Mouse (Mus musculus) CH12F3 (cell line): ENCODE measurements around the gene Foxp1.

Experiments
- in situ Hi-C: fragments of 300-500 bp; cut with MboI; formaldehyde crosslinking; loops from 2 replicates; pipeline ENCODE4 v1.14.3; 2020; ENCODE audit warnings: low sequenced_read_pairs

Foxp1 gene

DNA sequence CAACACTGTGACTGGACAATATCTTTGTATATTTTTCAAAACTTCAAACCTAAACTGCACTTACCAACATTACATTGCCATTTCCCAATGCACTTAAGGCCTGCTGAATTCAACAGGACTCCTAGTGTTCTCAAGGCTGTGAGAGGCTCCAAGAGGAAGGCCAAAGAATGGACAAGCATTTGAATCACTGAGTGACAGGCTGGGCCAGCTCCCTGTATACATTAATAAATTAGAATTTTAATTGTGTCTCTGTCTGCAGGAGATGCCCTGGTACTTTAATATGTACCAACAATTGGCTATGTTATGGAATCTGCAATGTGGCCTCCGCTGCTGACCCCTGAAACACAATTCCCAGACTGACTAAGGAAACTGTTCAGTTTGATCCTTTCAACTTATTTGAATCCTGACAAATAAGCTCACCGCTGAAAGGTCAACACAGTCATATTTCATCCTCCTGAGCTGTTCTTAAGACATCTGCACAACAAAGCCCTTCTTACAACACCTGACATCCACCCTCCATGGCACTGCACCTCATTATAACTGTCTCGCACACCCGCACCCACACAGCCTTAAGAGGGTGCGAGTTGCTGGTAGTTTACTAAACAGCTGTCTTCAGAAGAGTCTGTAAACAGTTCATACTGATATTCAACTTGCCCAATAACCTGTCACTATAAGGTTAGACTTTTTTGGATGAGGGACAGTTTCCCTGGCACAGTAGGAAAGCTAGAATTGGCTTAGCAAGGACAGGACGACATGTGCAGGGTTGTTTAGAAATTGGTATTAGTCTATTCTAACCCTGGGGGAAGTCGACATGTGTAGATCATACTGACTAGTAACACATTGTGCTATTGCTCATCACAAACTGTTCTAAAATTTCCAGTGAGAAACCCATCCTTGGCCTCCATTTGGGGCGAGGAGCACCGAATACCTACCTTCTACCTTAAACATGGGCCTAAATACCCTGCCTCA, 448.9 kb downstream of the Foxp1 start:
- in situ Hi-C loops = no loop called here

GRCm38 (mm10) chr6:99070710-99071109, 451.8 kb downstream of the Foxp1 start:
- in situ Hi-C loops = no loop called here

DNA sequence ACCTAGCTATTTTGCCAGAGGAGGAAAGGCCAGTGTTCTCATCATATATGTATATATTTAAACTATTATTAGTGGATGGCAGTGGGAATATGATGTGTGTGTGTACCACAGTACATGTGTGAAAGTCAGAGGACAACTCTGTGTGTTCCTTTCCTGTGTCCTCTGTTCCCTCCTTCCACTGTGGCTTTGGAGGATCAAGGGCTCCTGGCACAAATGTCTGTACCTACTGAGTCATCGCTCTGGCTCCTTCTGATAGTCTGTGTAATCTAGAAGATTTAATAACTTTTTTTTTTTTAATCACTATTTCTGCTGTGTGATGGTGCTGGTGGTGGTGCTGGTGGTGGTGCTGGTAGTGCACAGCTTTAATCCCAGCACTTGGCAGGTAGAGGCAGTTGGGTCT, 452.8 kb downstream of the Foxp1 start:
- in situ Hi-C loops = no loop called here

- in situ Hi-C loops = no loop called here
These were observed 456.8 kb downstream of the Foxp1 start for GRCm38 (mm10) chr6:99065569-99066353.

- in situ Hi-C loops = no loop called here
These were observed 458.5 kb downstream of the Foxp1 start for GRCm38 (mm10) chr6:99063982-99064484.

- in situ Hi-C loops = no loop called here
These were observed 459.6 kb downstream of the Foxp1 start for GRCm38 (mm10) chr6:99062931-99063330.

DNA sequence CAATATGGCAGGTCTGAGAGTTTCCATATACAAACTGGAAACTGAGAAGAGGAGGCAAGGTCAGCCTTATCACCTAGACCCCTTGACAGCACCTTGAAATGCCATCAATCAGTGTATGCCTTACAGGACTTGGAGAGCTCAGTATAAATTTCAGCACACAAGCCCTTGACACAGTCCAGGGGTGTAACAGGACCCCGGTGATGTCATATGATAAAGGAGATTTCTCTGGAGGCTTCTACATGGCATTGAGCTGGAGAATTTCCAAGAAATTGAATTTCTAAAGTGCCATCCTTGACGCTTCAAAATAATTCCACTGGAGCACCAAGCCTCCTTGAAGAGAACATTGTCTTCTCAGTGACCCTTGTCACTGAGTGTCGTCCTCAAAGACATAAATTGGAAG, 463.8 kb downstream of the Foxp1 start:
- in situ Hi-C loops = no loop called here

GRCm38 (mm10) chr6:99057113-99057553, 465.4 kb downstream of the Foxp1 start:
- in situ Hi-C loops = no loop called here

- in situ Hi-C loops = no loop called here
These were observed 466.1 kb downstream of the Foxp1 start for GRCm38 (mm10) chr6:99056379-99056778.

DNA sequence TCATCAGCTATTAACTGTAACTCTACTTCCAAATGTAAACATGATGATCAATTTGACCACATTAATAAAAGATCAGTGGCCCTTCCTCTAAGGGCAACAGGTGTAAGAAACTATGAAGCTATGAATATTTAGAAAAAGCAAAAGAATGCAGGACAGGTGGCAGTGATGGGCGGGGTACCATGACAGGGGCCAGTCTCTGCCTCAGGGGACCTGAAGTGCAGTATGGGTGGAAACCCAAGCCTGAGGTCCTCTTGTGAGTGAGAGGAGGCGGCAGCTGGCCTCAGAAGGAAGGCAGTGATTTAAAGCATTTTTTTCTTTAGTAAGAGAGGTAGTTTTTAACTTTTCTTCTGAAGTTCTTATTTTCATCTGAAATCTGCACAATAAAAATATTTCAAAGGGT, 468.5 kb downstream of the Foxp1 start:
- in situ Hi-C loops = no loop called here

DNA sequence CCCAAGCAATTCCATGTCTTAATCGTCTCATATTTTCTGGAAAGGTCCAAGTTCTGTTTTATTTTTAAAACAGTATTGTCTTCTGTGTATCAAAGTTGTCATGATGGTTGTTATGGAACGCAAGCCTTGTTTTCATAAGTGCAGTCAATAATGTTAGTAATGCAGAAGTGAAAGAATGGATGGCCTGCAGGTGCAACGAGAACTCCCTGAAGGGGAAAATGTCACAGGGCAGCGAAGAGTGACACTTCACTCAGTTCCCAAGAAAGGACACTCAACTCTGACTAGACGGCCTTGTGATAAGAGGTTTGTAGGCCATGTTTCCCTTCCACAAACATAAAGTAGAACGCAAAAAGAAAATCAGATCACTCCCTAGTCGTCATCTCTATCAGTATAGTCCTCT, 469.4 kb downstream of the Foxp1 start:
- in situ Hi-C loops = no loop called here

GRCm38 (mm10) chr6:99051724-99052123, 470.8 kb downstream of the Foxp1 start:
- in situ Hi-C loops = no loop called here

DNA sequence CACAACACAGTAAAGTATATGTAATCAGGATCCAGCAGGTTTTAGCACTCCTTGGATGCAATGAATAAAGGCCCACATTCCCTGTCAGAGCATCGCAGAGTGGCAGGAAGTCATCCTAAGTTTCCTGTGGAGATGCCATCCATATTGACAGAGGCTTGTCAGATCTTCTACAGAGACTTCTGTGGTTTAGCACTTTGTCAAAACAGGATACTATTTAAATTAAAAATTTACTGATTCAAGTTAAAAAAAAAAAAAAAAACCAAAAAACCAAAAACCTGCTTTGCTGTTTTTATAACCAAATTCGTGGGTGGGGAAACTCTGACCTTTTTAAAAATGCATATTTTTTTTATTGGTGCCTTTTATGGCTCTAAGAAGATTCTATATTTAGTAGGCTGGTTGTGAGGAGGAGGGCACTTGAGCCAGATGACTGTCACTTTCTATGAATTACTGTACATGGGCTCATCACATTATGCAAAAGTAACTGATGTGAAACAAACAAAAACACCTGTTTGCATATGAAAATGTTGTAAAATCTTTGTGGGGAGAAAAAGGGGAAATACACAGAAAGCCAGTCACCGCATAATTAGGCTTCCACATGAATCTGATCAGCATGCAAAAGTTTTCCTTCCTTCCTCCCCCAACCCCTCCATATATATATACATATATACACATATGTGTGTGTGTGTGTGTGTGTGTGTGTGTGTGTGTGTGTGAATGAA, 472.1 kb downstream of the Foxp1 start:
- in situ Hi-C loops = no loop called here

DNA sequence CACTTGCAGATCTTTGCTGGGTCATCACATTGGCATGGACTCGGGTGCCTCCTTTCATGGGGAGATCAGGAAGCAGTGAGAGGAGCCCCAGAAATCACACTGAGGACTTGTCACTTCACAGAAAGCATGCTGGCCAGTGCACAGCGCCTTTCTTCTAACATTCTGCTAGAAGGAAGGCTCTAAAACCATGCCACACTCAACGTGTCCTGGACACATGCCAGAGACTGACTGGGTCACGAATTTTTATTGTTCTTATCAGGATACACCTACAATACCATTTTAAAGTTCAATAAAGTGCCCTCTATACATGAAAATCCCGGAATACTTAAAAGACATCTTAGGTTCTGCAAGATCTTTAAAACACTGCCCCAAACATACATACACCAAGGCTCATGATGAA, 475.2 kb downstream of the Foxp1 start:
- in situ Hi-C loops = no loop called here

DNA sequence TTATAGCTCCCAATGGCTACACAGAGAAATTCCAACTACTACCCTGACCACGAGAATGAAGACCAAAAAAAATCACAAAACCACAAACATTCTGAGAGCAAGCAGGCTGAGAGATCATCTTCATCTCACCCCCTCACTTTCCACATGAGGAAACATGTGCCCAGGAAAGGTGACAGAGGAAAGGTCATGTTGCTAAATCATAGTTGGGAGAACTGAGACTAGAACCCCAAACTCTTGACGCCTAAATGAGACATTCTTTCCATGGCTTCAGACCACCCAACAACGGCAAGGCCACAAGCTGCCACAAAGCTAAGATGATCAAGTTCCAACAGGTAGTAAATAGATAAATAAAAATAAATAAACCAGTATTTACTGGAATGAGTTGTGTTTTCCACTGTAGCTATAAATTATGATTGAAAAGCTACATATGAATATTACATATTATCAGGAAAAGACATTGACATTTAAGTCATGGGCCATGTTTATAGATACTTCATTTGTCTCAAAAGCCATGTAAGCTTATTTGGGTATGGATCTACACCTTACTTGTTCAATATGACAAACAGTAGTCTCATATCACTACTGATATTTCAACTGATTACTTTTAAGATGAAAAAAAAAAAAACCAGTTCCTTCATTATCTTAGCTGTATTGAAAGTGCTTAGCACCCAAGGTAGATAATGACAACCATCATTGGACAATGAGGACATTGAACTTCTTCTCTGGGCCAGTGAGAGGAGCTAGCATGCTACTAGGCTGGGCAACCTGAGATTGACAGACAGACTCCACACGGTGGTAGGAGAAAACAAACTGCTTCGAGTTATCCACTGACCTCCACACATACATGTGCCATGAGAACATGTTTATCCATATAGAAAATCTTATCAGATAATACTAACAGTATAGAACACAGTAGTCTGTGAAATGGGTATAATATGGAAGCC, 476.4 kb downstream of the Foxp1 start:
- in situ Hi-C loops = no loop called here

- in situ Hi-C loops = no loop called here
These were observed 478.4 kb downstream of the Foxp1 start for GRCm38 (mm10) chr6:99043932-99044664.

GRCm38 (mm10) chr6:99043226-99043625, 479.3 kb downstream of the Foxp1 start:
- in situ Hi-C loops = no loop called here

- in situ Hi-C loops = no loop called here
These were observed 480.2 kb downstream of the Foxp1 start for GRCm38 (mm10) chr6:99042175-99042954.
